Comparison of ENCODE assay signal across 13 mouse cellular contexts in the genomic region with DNA sequence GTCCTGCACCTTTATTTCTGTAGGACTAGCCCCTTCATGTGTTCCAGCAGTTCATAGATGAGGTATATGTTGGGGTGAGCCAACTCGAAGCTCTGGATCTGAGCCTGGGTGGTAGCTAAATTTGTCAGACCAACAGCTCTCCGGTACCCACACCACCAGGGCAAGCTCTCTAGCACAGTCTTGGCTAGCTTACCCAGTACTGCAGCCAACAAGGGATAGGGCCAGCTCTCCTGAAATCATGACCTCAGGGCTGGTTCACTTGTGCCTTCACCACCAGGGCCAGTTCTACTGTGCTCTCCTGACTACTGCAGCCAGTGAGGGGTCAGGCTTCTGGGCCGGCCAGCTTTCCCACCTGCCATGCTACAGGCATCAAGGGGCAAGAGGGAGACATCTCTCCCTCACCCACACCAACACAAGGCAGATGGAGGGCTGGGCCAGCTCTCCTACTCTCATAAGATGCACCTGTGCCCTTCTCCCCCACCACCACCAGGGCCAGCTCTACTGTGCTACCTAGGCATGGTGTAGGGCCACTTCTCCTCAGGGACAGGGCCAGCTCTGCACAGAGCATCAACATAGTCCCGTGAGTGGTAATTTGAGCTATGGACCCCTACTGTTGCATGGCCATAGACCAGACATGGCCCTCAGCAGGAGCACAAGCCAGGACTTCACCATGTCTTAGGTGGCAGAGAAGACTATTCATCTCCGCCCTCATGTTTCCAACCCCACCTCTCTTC. TPM values are rescaled to one million over a fixed set of nuclear protein-coding genes. Genes with fewer than 3 reads are reported as not detected.
DNase-seq lines count a peak whose midpoint lies in the region; ATAC-seq and TF ChIP-seq lines count a peak whose summit lies in the region.
"Had no signal": no experiment of that assay in that cellular context is flagged by ENCODE, and none has a peak within 500 bp of the region (broad histone marks: within the 10 kb centered on the region; RNA-seq: fewer than 3 reads in every experiment).

No protein-coding gene starts in this region.

- no peaks in the 10 kb centered on the region; the same call in 1 of the 2 replicates for H3K27me3 ChIP-seq in cerebellum, adult 2 months (ENCODE audit: control insufficient read depth, insufficient read depth, low read length)
- no peaks in the 10 kb centered on the region for H3K27me3 ChIP-seq in kidney, embryonic 14.5 days (ENCODE audit: control insufficient read depth, insufficient read depth, low read length)
- H3K27me3 ChIP-seq: liver, embryonic 15.5 days had no signal

- no peaks in the 10 kb centered on the region for H3K9me3 ChIP-seq in kidney, embryonic 14.5 days (ENCODE audit: control insufficient read depth, low read length)
- H3K9me3 ChIP-seq: liver, embryonic 15.5 days had no signal

- 30% methylated on average over 5 of the region's 5 CpGs for WGBS in cerebellum, adult 2 months
- whole genome bisulfite sequencing in kidney, embryonic 14.5 days: 93% methylated on average over 5 of the region's 5 CpGs

- no peak for TF ChIP-seq CTCF in cerebellum, adult 2 months (IDR thresholded peaks at IDR 0.05; ENCODE audit: borderline replicate concordance, insufficient read depth, low read depth, low read length)

- DNase-seq in cerebellum, adult 2 months: peak; percentile 18 to 50
- DNase-seq in cerebellum, adult 18-20 months: no peak
- DNase-seq in kidney, postnatal 4 days: no peak
- peak; percentile 16 to 21 for DNase-seq in cerebellum, postnatal 36 days
- peak; percentile 52 for DNase-seq in heart, postnatal 4 days
- no peak for DNase-seq in spleen, postnatal 4 days (ENCODE audit: low spot score in 2 of 2)
- DNase-seq in thymus, postnatal 14 days: no peak
- DNase-seq: right cerebral cortex, postnatal 4 days had no signal

- H3K4me1 ChIP-seq in cerebellum, adult 2 months (ENCODE audit: control insufficient read depth, insufficient read depth, low read length): peaks cover 6% of the 10 kb centered on the region
- no peaks in the 10 kb centered on the region for H3K4me1 ChIP-seq in kidney, embryonic 14.5 days (ENCODE audit: control insufficient read depth, insufficient read depth, low read length)
- H3K4me1 ChIP-seq: liver, embryonic 15.5 days; megakaryocyte, embryonic 14.5 days had no signal

- no peak overlapping the region for H3K4me2 ChIP-seq in kidney, embryonic 14.5 days (replicated peaks; ENCODE audit: low read depth, low read length)
- H3K4me2 ChIP-seq: liver, embryonic 15.5 days had no signal

- TF ChIP-seq POLR2A in cerebellum, adult 2 months (IDR thresholded peaks at IDR 0.05; ENCODE audit: borderline replicate concordance, insufficient read depth, low read length): no peak

- H3K4me3 ChIP-seq in cerebellum, adult 2 months (replicated peaks; ENCODE audit: insufficient read depth, low read depth, low read length): no peak overlapping the region
- no peak overlapping the region for H3K4me3 ChIP-seq in kidney, embryonic 14.5 days (ENCODE audit: low read length)
- H3K4me3 ChIP-seq: liver, embryonic 15.5 days; megakaryocyte, embryonic 14.5 days had no signal

- peak; percentile 39; the same call in 1 of the 2 replicates for ATAC-seq in kidney, embryonic 14.5 days (ENCODE audit: low FRiP score, low TSS enrichment)
- ATAC-seq: hindbrain, embryonic 16.5 days had no signal

- no peak overlapping the region for H3K9ac ChIP-seq in kidney, embryonic 14.5 days (ENCODE audit: low read depth, low read length)
- H3K9ac ChIP-seq: liver, embryonic 15.5 days had no signal

- H3K27ac ChIP-seq in cerebellum, adult 2 months (ENCODE audit: insufficient read depth, low read length): no peak overlapping the region
- no peak overlapping the region for H3K27ac ChIP-seq in kidney, embryonic 14.5 days (ENCODE audit: low read depth, low read length)
- H3K27ac ChIP-seq: kidney, postnatal 0 days; liver, embryonic 15.5 days had no signal

- H3K36me3 ChIP-seq in kidney, embryonic 14.5 days (ENCODE audit: control insufficient read depth, insufficient read depth, low read length): peaks cover 38% of the 10 kb centered on the region
- H3K36me3 ChIP-seq: liver, embryonic 15.5 days had no signal

RNA-seq across cellular contexts. Expression of a gene that starts 24.5 kb away (rescaled TPM):
- polyA plus RNA-seq in cerebellum, adult 2 months (2012; rRNA removed): not detected in 2 replicates
- polyA plus RNA-seq in kidney, embryonic 14.5 days (2014; fragmentation: Nextera tagmentation; extraction: Ambion mirVana): 1.2 and 1.6 TPM in 2 replicates
- not detected for total RNA-seq in heart, postnatal 4 days (2021)
- polyA plus RNA-seq: hindbrain, embryonic 16.5 days had no signal

RNA-seq across cellular contexts. Expression of a gene that starts 41.9 kb away (rescaled TPM):
- 0.06 TPM in 1 of 2 replicates, not detected in the other for polyA plus RNA-seq in cerebellum, adult 2 months (2012; rRNA removed)
- 60.0 and 70.3 TPM in 2 replicates for polyA plus RNA-seq in kidney, embryonic 14.5 days (2014; fragmentation: Nextera tagmentation; extraction: Ambion mirVana)
- total RNA-seq in heart, postnatal 4 days (2021): not detected
- polyA plus RNA-seq: hindbrain, embryonic 16.5 days had no signal

Comparison
In these comparisons a context has a peak if more than half of its experiments do, and no peak if none do; other contexts are left out.
1. DNase-seq: peak in cerebellum, adult 2 months (2 of 2), cerebellum, postnatal 36 days (2 of 2) and heart, postnatal 4 days (single experiment); none in cerebellum, adult 18-20 months (0 of 2), kidney, postnatal 4 days (0 of 2), spleen, postnatal 4 days (0 of 2) and thymus, postnatal 14 days (single experiment).
2. RNA of a gene that starts 41.9 kb away (polyA plus RNA-seq): 60.0 to 70.3 TPM in kidney, embryonic 14.5 days; 0.06 TPM in cerebellum, adult 2 months; every median in the first group is over 10 times any median in the second.